Mouse (Mus musculus): ENCODE measurements around the gene Syde1. TPM values are rescaled to one million over a fixed set of nuclear protein-coding genes. Genes with fewer than 3 reads are reported as not detected.

Gene Syde1
- polyA plus RNA-seq, 1 experiment, result 9.3 TPM

- DNase-seq (ENCODE audit: low read depth in 1 of 2, low spot score in 2 of 2), result no peak
- no peak for TF ChIP-seq CTCF (IDR thresholded peaks at IDR 0.05; ENCODE audit: extremely low read depth, insufficient read depth, insufficient read length, insufficient replicate concordance)
- no peak for TF ChIP-seq POLR2A (IDR thresholded peaks at IDR 0.05; ENCODE audit: low read depth, low read length)
- Histone ChIP-seq H3K4me1 (ENCODE audit: control insufficient read depth, insufficient read depth, insufficient read length) (peaks cover 6% of the 10 kb centered on the region; the same call in 1 of the 2 replicates), H3K27me3 (ENCODE audit: control insufficient read depth, insufficient read depth, low read length) (no peaks in the 10 kb centered on the region), H3K36me3 (ENCODE audit: control insufficient read depth, insufficient read depth, low read length) (no peaks in the 10 kb centered on the region; the same call in 1 of the 2 replicates), H3K4me3 (ENCODE audit: extremely low read depth, insufficient read depth, insufficient read length) (no peak overlapping the region), H3K27ac (ENCODE audit: insufficient read depth, low read length) (no peak overlapping the region)
- WGBS, result 95% methylated on average over 18 of the region's 18 CpGs
Measured at GRCm38 (mm10) chr10:78589291-78589690, 2.5 kb downstream of the Syde1 start.

GRCm38 (mm10) chr10:78586026-78586425 lies 5.7 kb downstream of the Syde1 start:
- 97% methylated on average over 13 of the region's 13 CpGs for WGBS
- TF ChIP-seq CTCF (IDR thresholded peaks at IDR 0.05; ENCODE audit: extremely low read depth, insufficient read depth, insufficient read length, insufficient replicate concordance), result no peak
- no peak for TF ChIP-seq POLR2A (IDR thresholded peaks at IDR 0.05; ENCODE audit: low read depth, low read length)
- no peaks in the 10 kb centered on the region; the same call in 1 of the 2 replicates for H3K4me1 ChIP-seq (ENCODE audit: control insufficient read depth, insufficient read depth, insufficient read length)
- peaks cover 9% of the 10 kb centered on the region for H3K36me3 ChIP-seq (ENCODE audit: control insufficient read depth, insufficient read depth, low read length)
- H3K4me3 ChIP-seq (ENCODE audit: extremely low read depth, insufficient read depth, insufficient read length), result no peak overlapping the region
- DNase-seq (ENCODE audit: low read depth in 1 of 2, low spot score in 2 of 2), result no peak
- H3K27ac ChIP-seq (ENCODE audit: insufficient read depth, low read length), result no peak overlapping the region
- no peaks in the 10 kb centered on the region for H3K27me3 ChIP-seq (ENCODE audit: control insufficient read depth, insufficient read depth, low read length)

- WGBS, result 96% methylated on average over 22 of the region's 22 CpGs
- no peak overlapping the region for H3K27ac ChIP-seq (ENCODE audit: insufficient read depth, low read length)
- TF ChIP-seq CTCF (IDR thresholded peaks at IDR 0.05; ENCODE audit: extremely low read depth, insufficient read depth, insufficient read length, insufficient replicate concordance) (no peak), POLR2A (IDR thresholded peaks at IDR 0.05; ENCODE audit: low read depth, low read length) (no peak)
- H3K27me3 ChIP-seq (ENCODE audit: control insufficient read depth, insufficient read depth, low read length), result no peaks in the 10 kb centered on the region
- H3K4me1 ChIP-seq (ENCODE audit: control insufficient read depth, insufficient read depth, insufficient read length), result no peaks in the 10 kb centered on the region; the same call in 1 of the 2 replicates
- DNase-seq (ENCODE audit: low read depth in 1 of 2, low spot score in 2 of 2), result no peak
- peaks cover 9% of the 10 kb centered on the region for H3K36me3 ChIP-seq (ENCODE audit: control insufficient read depth, insufficient read depth, low read length)
- H3K4me3 ChIP-seq (ENCODE audit: extremely low read depth, insufficient read depth, insufficient read length), result no peak overlapping the region
Measured at GRCm38 (mm10) chr10:78585606-78586005, 6.2 kb downstream of the Syde1 start.

- Histone ChIP-seq H3K4me3 (ENCODE audit: extremely low read depth, insufficient read depth, insufficient read length) (no peak overlapping the region), H3K36me3 (ENCODE audit: control insufficient read depth, insufficient read depth, low read length) (peaks cover 11% of the 10 kb centered on the region), H3K27me3 (ENCODE audit: control insufficient read depth, insufficient read depth, low read length) (no peaks in the 10 kb centered on the region), H3K4me1 (ENCODE audit: control insufficient read depth, insufficient read depth, insufficient read length) (no peaks in the 10 kb centered on the region), H3K27ac (ENCODE audit: insufficient read depth, low read length) (no peak overlapping the region)
- WGBS, result 91% methylated on average over 1 of the region's 1 CpGs
- no peak for DNase-seq (ENCODE audit: low read depth in 1 of 2, low spot score in 2 of 2)
- no peak for TF ChIP-seq CTCF (IDR thresholded peaks at IDR 0.05; ENCODE audit: extremely low read depth, insufficient read depth, insufficient read length, insufficient replicate concordance)
- no peak for TF ChIP-seq POLR2A (IDR thresholded peaks at IDR 0.05; ENCODE audit: low read depth, low read length)
Measured at GRCm38 (mm10) chr10:78584996-78585395, 6.8 kb downstream of the Syde1 start.

GRCm38 (mm10) chr10:78583939-78584338 lies 7.8 kb downstream of the Syde1 start:
- 87% methylated on average over 3 of the region's 3 CpGs for WGBS
- no peak for TF ChIP-seq CTCF (IDR thresholded peaks at IDR 0.05; ENCODE audit: extremely low read depth, insufficient read depth, insufficient read length, insufficient replicate concordance)
- no peak for TF ChIP-seq POLR2A (IDR thresholded peaks at IDR 0.05; ENCODE audit: low read depth, low read length)
- Histone ChIP-seq H3K4me3 (ENCODE audit: extremely low read depth, insufficient read depth, insufficient read length) (no peak overlapping the region), H3K27me3 (ENCODE audit: control insufficient read depth, insufficient read depth, low read length) (no peaks in the 10 kb centered on the region), H3K4me1 (ENCODE audit: control insufficient read depth, insufficient read depth, insufficient read length) (no peaks in the 10 kb centered on the region), H3K36me3 (ENCODE audit: control insufficient read depth, insufficient read depth, low read length) (peaks cover 18% of the 10 kb centered on the region), H3K27ac (ENCODE audit: insufficient read depth, low read length) (no peak overlapping the region)
- DNase-seq (ENCODE audit: low read depth in 1 of 2, low spot score in 2 of 2), result no peak

GRCm38 (mm10) chr10:78583347-78583746 lies 8.4 kb downstream of the Syde1 start:
- no peak for DNase-seq (ENCODE audit: low read depth in 1 of 2, low spot score in 2 of 2)
- no peaks in the 10 kb centered on the region for H3K4me1 ChIP-seq (ENCODE audit: control insufficient read depth, insufficient read depth, insufficient read length)
- H3K36me3 ChIP-seq (ENCODE audit: control insufficient read depth, insufficient read depth, low read length), result peaks cover 19% of the 10 kb centered on the region

GRCm38 (mm10) chr10:78581121-78581520 lies 10.6 kb downstream of the Syde1 start:
- peaks cover 24% of the 10 kb centered on the region for H3K36me3 ChIP-seq (ENCODE audit: control insufficient read depth, insufficient read depth, low read length)
- no peak overlapping the region for H3K27ac ChIP-seq (ENCODE audit: insufficient read depth, low read length)
- H3K4me3 ChIP-seq (ENCODE audit: extremely low read depth, insufficient read depth, insufficient read length), result no peak overlapping the region
- H3K27me3 ChIP-seq (ENCODE audit: control insufficient read depth, insufficient read depth, low read length), result no peaks in the 10 kb centered on the region
- no peaks in the 10 kb centered on the region for H3K4me1 ChIP-seq (ENCODE audit: control insufficient read depth, insufficient read depth, insufficient read length)
- 93% methylated on average over 7 of the region's 7 CpGs for WGBS
- no peak for DNase-seq (ENCODE audit: low read depth in 1 of 2, low spot score in 2 of 2)
- TF ChIP-seq POLR2A (IDR thresholded peaks at IDR 0.05; ENCODE audit: low read depth, low read length), result no peak
- no peak for TF ChIP-seq CTCF (IDR thresholded peaks at IDR 0.05; ENCODE audit: extremely low read depth, insufficient read depth, insufficient read length, insufficient replicate concordance)

More at GRCm38 (mm10) chr10:78583347-78583746, 8.4 kb downstream of the Syde1 start:
- Histone ChIP-seq H3K27ac (ENCODE audit: insufficient read depth, low read length) (no peak overlapping the region), H3K27me3 (ENCODE audit: control insufficient read depth, insufficient read depth, low read length) (no peaks in the 10 kb centered on the region), H3K4me3 (ENCODE audit: extremely low read depth, insufficient read depth, insufficient read length) (no peak overlapping the region)
- TF ChIP-seq POLR2A (IDR thresholded peaks at IDR 0.05; ENCODE audit: low read depth, low read length), result no peak
- no peak for TF ChIP-seq CTCF (IDR thresholded peaks at IDR 0.05; ENCODE audit: extremely low read depth, insufficient read depth, insufficient read length, insufficient replicate concordance)
- 76% methylated on average over 9 of the region's 9 CpGs for WGBS

Data from spleen, adult 2 months (tissue).